Mouse (Mus musculus) limb, embryonic 14.5 days (tissue): ENCODE data around the gene Rcan2. TPM values are rescaled to one million over a fixed set of nuclear protein-coding genes. Genes with fewer than 3 reads are reported as not detected.

Experiments used
- ATAC-seq: fragments of 200-750 bp; cut with Nextera tagmentation; 2 replicates; pipeline ENCODE4 v1.8.0; 2017; ENCODE audit warnings: low read depth, moderate number of reproducible peaks, moderate TSS enrichment; ENCODE audit not compliant: low FRiP score
- DNase-seq: peaks from one replicate; pipeline ENCODE4 v3.0.0-alpha.2; 2015; ENCODE audit warnings: low spot score
- H3K27ac ChIP-seq: fragments of 300-500 bp; sonication (generic); replicated peaks from 2 replicates; pipeline ENCODE4 v1.5.1; 2014; ENCODE audit warnings: low read depth, mild to moderate bottlenecking, low read length, moderate library complexity, mixed read lengths
- H3K27me3 ChIP-seq: fragments of 300-500 bp; sonication (generic); 2 replicates; pipeline ENCODE4 v1.6.1; 2014; ENCODE audit warnings: low read length, mixed read lengths; ENCODE audit not compliant: control insufficient read depth, insufficient read depth
- H3K36me3 ChIP-seq: fragments of 300-500 bp; sonication (generic); 2 replicates; pipeline ENCODE4 v1.6.1; 2014; ENCODE audit warnings: mild to moderate bottlenecking, low read length, moderate library complexity, mixed read lengths; ENCODE audit not compliant: control insufficient read depth, insufficient read depth
- H3K4me1 ChIP-seq: fragments of 300-500 bp; sonication (generic); 2 replicates; pipeline ENCODE4 v1.6.1; 2014; ENCODE audit warnings: antibody characterized with exemption, low read length, mixed read lengths; ENCODE audit not compliant: control insufficient read depth, insufficient read depth
- H3K4me2 ChIP-seq: fragments of 300-500 bp; sonication (generic); replicated peaks from 2 replicates; pipeline ENCODE4 v1.6.1; 2014; ENCODE audit warnings: low read depth, mild to moderate bottlenecking, low read length, moderate library complexity; ENCODE audit not compliant: severe bottlenecking
- H3K4me3 ChIP-seq: fragments of 300-500 bp; sonication (generic); replicated peaks from 2 replicates; pipeline ENCODE4 v1.5.1; 2014; ENCODE audit warnings: low read length
- H3K9ac ChIP-seq: fragments of 300-500 bp; sonication (generic); 2 replicates; pipeline ENCODE4 v1.6.1; 2014; ENCODE audit warnings: mild to moderate bottlenecking, low read depth, low read length, moderate library complexity; ENCODE audit not compliant: severe bottlenecking
- H3K9me3 ChIP-seq: fragments of 300-500 bp; sonication (generic); 2 replicates; pipeline ENCODE4 v1.6.1; 2016; ENCODE audit warnings: low read length; ENCODE audit not compliant: control insufficient read depth
- POLR2A ChIP-seq: fragments of 200-500 bp; IDR thresholded peaks from 2 replicates; pipeline ENCODE4 v1.8.0; 2012; ENCODE audit warnings: inconsistent platforms, mild to moderate bottlenecking, moderate library complexity, borderline replicate concordance; ENCODE audit not compliant: insufficient read depth, insufficient read length; ENCODE audit errors: extremely low read depth
- WGBS: fragments of 180-500 bp; shearing (Covaris S2); extraction: QIAGEN DNeasy Blood & Tissue Kit; methylation state at CpG from one replicate; pipeline ENCODE4 v1.1.7; 2014; 5-methylcytosine and 5-hydroxymethylcytosine counted together
- polyA plus RNA-seq, 2 experiments: library from polyadenylated mRNA; depleted of rRNA in 1 of 2; stranded (reverse) in 1 of 2; unstranded in 1 of 2; fragments of >200 nt; fragmentation: Nextera tagmentation in 1 of 2; extraction: Ambion mirVana in 1 of 2; gene quantifications; 2 replicates each; pipeline versions ENCODE4 v1.2.1 to v1.2.3; 2012 to 2014

Gene Rcan2
- polyA plus RNA-seq, 2 experiments, result 2.5 to 3.3 TPM

GRCm38 (mm10) chr17:43900133-43900532 is 99.0 kb downstream of the Rcan2 start:
- ATAC-seq (no peak), DNase-seq (no peak)
- Histone ChIP-seq H3K4me1 (no peaks in the 10 kb centered on the region), H3K27ac (no peak overlapping the region), H3K27me3 (no peaks in the 10 kb centered on the region), H3K4me3 (no peak overlapping the region), H3K36me3 (no peaks in the 10 kb centered on the region), H3K9me3 (no peaks in the 10 kb centered on the region), H3K9ac (no peak overlapping the region), H3K4me2 (no peak overlapping the region)
- WGBS, result 100% methylated on average over 1 of the region's 1 CpGs
- no peak for TF ChIP-seq POLR2A

DNA sequence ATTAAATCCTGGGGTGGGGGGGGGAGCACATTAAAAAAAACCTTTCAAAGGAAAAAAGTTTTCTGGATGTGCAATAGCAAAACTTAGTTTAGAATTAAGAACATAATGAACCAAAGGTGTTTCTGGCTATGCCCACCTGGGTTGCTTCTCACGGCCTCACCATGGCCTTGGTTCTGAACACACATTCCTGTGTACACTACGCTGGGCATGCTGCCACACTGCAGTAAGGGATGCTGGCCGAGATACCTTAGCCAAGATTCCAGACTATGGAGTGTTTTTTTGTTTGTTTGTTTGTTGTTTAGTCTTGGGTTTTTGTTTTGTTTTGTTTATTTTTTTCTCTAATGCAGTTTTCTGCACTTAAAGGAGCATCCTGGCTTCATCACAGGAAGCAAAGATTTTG is 100.3 kb downstream of the Rcan2 start:
- no peak overlapping the region for H3K4me3 ChIP-seq
- 82% methylated on average over 3 of the region's 3 CpGs for WGBS
- no peaks in the 10 kb centered on the region for H3K36me3 ChIP-seq
- H3K9me3 ChIP-seq, result no peaks in the 10 kb centered on the region
- no peak overlapping the region for H3K9ac ChIP-seq
- DNase-seq (no peak), ATAC-seq (no peak)
- H3K4me1 ChIP-seq, result no peaks in the 10 kb centered on the region
- H3K27ac ChIP-seq, result no peak overlapping the region
- TF ChIP-seq POLR2A, result no peak
- H3K27me3 ChIP-seq, result no peaks in the 10 kb centered on the region
- no peak overlapping the region for H3K4me2 ChIP-seq

DNA sequence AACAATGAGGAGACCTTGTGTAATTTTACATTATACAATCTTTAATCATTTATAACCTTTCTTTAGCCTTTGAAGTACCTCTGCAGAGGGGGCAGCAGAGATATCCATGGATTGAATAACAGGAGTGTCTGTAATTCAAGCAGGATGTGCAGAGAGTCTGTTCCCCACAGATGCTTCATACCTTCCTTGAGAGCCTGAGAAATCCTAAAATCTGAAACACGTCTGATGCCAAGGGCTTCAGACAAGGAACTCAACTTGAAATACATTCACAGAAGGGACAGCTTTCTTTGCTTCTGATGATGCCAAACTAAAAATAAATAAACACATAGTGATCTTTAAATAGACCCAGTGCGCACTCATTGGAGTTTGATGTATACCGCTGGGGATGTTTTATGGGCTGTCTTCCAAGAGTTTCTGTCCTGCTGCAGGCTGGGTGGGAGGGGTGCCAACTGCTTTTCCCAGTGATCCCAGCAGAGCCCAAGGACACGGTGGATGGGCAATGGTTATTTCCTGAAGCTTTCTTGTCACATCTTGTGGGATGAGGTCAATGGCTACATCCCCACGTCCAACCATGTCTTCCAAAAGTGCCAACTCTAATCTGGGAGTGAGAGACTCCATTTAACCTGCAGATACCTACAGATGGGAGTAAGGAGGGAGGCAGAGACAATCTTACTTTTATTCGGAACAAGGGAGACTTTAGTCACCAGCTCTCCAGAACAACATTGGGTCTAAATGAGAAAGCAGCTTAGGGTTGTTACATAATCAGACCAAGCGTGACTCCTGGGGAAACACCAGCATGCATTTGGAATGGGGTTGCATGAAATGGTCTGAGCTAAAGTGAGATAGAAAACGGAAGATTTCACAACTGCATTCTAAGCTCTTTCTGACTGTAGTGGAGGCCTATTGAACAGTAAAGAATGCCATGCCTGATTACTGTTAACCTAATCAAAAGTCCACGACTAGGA is 102.9 kb downstream of the Rcan2 start:
- no peak overlapping the region for H3K4me3 ChIP-seq
- H3K4me2 ChIP-seq, result no peak overlapping the region
- WGBS, result 68% methylated on average over 9 of the region's 9 CpGs
- ATAC-seq (no peak), DNase-seq (no peak)
- TF ChIP-seq POLR2A, result no peak
- no peaks in the 10 kb centered on the region for H3K27me3 ChIP-seq
- no peak overlapping the region for H3K27ac ChIP-seq
- no peaks in the 10 kb centered on the region for H3K9me3 ChIP-seq
- no peaks in the 10 kb centered on the region for H3K4me1 ChIP-seq
- H3K36me3 ChIP-seq, result no peaks in the 10 kb centered on the region
- H3K9ac ChIP-seq, result no peak overlapping the region

- no peaks in the 10 kb centered on the region for H3K27me3 ChIP-seq
- DNase-seq, result no peak
- WGBS, result 86% methylated on average over 7 of the region's 7 CpGs
- no peak overlapping the region for H3K9ac ChIP-seq
- H3K36me3 ChIP-seq, result no peaks in the 10 kb centered on the region
- no peak overlapping the region for H3K4me3 ChIP-seq
- H3K4me2 ChIP-seq, result no peak overlapping the region
- H3K27ac ChIP-seq, result no peak overlapping the region
- no peak for TF ChIP-seq POLR2A
- H3K9me3 ChIP-seq, result no peaks in the 10 kb centered on the region
- ATAC-seq, result no peak
- H3K4me1 ChIP-seq, result no peaks in the 10 kb centered on the region
Measured at GRCm38 (mm10) chr17:43904896-43905295, 103.7 kb downstream of the Rcan2 start.

- H3K9me3 ChIP-seq, result no peaks in the 10 kb centered on the region
- H3K27ac ChIP-seq, result no peak overlapping the region
- no peak overlapping the region for H3K9ac ChIP-seq
- no peaks in the 10 kb centered on the region for H3K27me3 ChIP-seq
- ATAC-seq (no peak), DNase-seq (no peak)
- no peaks in the 10 kb centered on the region for H3K4me1 ChIP-seq
- no peak overlapping the region for H3K4me2 ChIP-seq
- H3K4me3 ChIP-seq, result no peak overlapping the region
- H3K36me3 ChIP-seq, result no peaks in the 10 kb centered on the region
- no peak for TF ChIP-seq POLR2A
Measured at GRCm38 (mm10) chr17:43906728-43907127, 105.6 kb downstream of the Rcan2 start.
